Mouse (Mus musculus): ENCODE data around the gene Rgs8. TPM values are rescaled to one million over a fixed set of nuclear protein-coding genes. Genes with fewer than 3 reads are reported as not detected.
A peak's percentile ranks its signal among the peaks of the same experiment; 100 is the strongest.

Gene Rgs8
- total and polyA plus RNA-seq, 2 experiments from 2014 or later = 31.1 to 40.7 TPM

DNA sequence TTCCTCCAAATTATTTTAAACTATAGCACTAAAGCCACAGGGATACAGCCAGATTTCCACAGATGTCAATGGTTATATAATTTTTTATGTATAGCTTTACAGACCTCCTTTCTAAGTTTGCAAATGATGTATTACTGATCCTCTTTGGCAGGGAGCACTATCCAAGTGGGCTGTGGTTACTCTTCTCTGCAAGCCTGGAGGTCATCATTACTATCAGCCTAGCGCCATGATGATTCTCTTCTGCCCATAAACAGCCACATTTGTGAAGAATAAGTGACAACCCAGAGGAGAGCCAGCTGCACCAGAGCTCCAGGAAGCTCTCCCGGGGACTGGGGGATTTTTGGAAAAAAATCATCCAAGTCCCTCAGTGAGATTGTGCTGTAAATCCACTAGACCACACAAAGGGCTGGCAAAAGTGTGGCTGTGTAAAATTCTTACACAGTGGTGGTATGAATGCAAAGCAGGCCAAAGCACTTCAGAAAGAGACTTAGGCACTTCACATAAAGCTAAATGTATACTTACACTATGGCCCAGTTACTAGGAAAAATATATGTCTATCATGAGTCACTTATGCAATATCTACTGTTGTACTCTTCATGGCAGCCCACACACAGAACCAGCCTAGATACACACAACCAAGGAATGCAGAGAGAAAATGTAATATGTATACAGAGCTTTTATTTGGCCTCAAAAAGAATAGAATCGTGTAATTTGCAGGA, 58.9 kb downstream of the Rgs8 start:
- no peak overlapping the region for H3K27ac ChIP-seq (ENCODE audit: low read depth, low read length)
- no peak overlapping the region for H3K4me2 ChIP-seq (ENCODE audit: low read depth, low read length, poor library complexity, severe bottlenecking)
- DNase-seq (ENCODE audit: low spot score) = no peak
- WGBS = 81% methylated on average over 3 of the region's 3 CpGs
- no peak for TF ChIP-seq CTCF (IDR thresholded peaks at IDR 0.05)
- no peaks in the 10 kb centered on the region for H3K9me3 ChIP-seq (ENCODE audit: low read length)
- no peak overlapping the region for H3K4me3 ChIP-seq (ENCODE audit: low read depth, low read length)
- no peak overlapping the region for H3K9ac ChIP-seq (replicated peaks; ENCODE audit: low read length, poor library complexity, severe bottlenecking)
- no peak for ATAC-seq (ENCODE audit: low FRiP score)
- no peaks in the 10 kb centered on the region for H3K36me3 ChIP-seq (ENCODE audit: insufficient read depth, low read length)
- no peaks in the 10 kb centered on the region for H3K27me3 ChIP-seq (ENCODE audit: insufficient read depth, low read length)
- no peaks in the 10 kb centered on the region for H3K4me1 ChIP-seq (ENCODE audit: insufficient read depth, low read length)

DNA sequence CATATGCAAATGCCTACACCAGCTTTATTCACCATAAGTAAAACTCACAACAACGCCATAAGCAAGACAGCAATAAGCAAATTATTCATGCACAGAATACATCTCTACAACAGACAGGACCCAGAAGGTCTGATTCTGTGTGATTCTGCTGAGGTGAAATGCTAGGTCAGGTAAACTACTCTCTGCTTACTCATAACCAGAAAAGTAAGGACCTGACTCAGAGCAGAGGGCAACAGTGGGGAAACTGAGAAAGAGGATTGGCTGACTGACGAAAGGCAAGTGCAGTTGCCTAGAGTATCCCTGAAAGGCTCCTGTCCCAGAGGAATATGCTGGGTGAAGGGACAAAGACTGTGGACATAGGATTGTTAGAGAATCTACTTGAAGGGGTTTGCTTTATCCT, 59.8 kb downstream of the Rgs8 start:
- WGBS = 90% methylated on average over 2 of the region's 2 CpGs
- H3K27me3 ChIP-seq (ENCODE audit: insufficient read depth, low read length) = no peaks in the 10 kb centered on the region
- H3K4me3 ChIP-seq (ENCODE audit: low read depth, low read length) = no peak overlapping the region
- TF ChIP-seq CTCF (IDR thresholded peaks at IDR 0.05) = no peak
- H3K36me3 ChIP-seq (ENCODE audit: insufficient read depth, low read length) = no peaks in the 10 kb centered on the region
- ATAC-seq (ENCODE audit: low FRiP score) (no peak), DNase-seq (ENCODE audit: low spot score) (no peak)
- no peak overlapping the region; the same call in 1 of the 2 replicates for H3K27ac ChIP-seq (ENCODE audit: low read depth, low read length)
- no peak overlapping the region for H3K9ac ChIP-seq (replicated peaks; ENCODE audit: low read length, poor library complexity, severe bottlenecking)
- H3K4me1 ChIP-seq (ENCODE audit: insufficient read depth, low read length) = no peaks in the 10 kb centered on the region
- H3K4me2 ChIP-seq (ENCODE audit: low read depth, low read length, poor library complexity, severe bottlenecking) = no peak overlapping the region
- no peaks in the 10 kb centered on the region for H3K9me3 ChIP-seq (ENCODE audit: low read length)

DNA sequence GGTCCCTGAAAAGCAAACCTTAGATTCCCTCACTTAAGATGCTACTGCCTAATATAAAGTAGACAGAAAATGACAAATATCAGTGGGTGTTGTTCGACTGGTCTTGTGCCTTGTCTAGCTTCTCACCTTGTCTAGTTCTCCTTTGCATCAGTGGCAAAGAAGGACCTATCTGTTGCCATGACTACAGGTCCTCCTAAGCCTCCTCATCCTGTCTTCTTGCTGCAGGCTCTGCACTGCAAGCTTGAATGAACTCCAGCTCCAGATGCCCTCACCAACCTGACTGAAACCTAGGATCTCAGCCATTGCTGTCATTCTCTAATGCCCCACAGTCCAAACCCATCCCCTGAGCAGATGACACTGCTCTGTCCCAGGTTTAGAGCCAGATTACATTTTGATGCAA, 65.2 kb downstream of the Rgs8 start:
- no peaks in the 10 kb centered on the region for H3K27me3 ChIP-seq (ENCODE audit: insufficient read depth, low read length)
- no peak overlapping the region for H3K4me3 ChIP-seq (ENCODE audit: low read depth, low read length)
- no peak overlapping the region for H3K4me2 ChIP-seq (ENCODE audit: low read depth, low read length, poor library complexity, severe bottlenecking)
- H3K27ac ChIP-seq (ENCODE audit: low read depth, low read length) = 0 out of 2 replicates have a peak overlapping the region, but pooled peaks have one; percentile 13
- DNase-seq (ENCODE audit: low spot score) (no peak), ATAC-seq (ENCODE audit: low FRiP score) (no peak)
- 71% methylated on average over 1 of the region's 1 CpGs for WGBS
- no peak overlapping the region for H3K9ac ChIP-seq (replicated peaks; ENCODE audit: low read length, poor library complexity, severe bottlenecking)
- no peaks in the 10 kb centered on the region for H3K4me1 ChIP-seq (ENCODE audit: insufficient read depth, low read length)
- TF ChIP-seq CTCF (IDR thresholded peaks at IDR 0.05) = no peak
- no peaks in the 10 kb centered on the region for H3K9me3 ChIP-seq (ENCODE audit: low read length)
- H3K36me3 ChIP-seq (ENCODE audit: insufficient read depth, low read length) = no peaks in the 10 kb centered on the region

DNA sequence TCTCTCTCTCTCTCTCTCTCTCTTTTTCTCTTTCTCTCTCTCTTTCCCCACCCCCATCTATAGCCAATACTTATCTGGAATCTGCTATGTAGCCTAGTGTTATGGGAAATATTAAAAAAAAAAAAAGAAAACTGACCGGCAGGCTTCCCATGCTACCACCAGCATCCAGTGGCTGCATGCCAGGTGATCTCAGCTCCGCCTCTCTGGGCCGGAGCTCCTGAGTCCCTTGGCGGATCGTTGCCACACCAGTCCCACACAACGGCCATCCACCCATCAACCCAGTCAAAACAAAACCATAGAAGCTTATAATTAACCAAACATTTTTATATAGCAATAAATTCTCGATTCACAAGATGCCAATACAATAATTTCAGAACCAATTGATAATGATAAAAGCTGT, 68.1 kb downstream of the Rgs8 start:
- DNase-seq (ENCODE audit: low spot score) (no peak), ATAC-seq (ENCODE audit: low FRiP score) (no peak)
- Histone ChIP-seq H3K4me3 (ENCODE audit: low read depth, low read length) (no peak overlapping the region), H3K9ac (replicated peaks; ENCODE audit: low read length, poor library complexity, severe bottlenecking) (no peak overlapping the region), H3K4me2 (ENCODE audit: low read depth, low read length, poor library complexity, severe bottlenecking) (no peak overlapping the region), H3K27me3 (ENCODE audit: insufficient read depth, low read length) (no peaks in the 10 kb centered on the region), H3K9me3 (ENCODE audit: low read length) (no peaks in the 10 kb centered on the region), H3K27ac (ENCODE audit: low read depth, low read length) (no peak overlapping the region), H3K4me1 (ENCODE audit: insufficient read depth, low read length) (no peaks in the 10 kb centered on the region), H3K36me3 (ENCODE audit: insufficient read depth, low read length) (no peaks in the 10 kb centered on the region)
- no peak for TF ChIP-seq CTCF (IDR thresholded peaks at IDR 0.05)
- 82% methylated on average over 7 of the region's 7 CpGs for WGBS

DNA sequence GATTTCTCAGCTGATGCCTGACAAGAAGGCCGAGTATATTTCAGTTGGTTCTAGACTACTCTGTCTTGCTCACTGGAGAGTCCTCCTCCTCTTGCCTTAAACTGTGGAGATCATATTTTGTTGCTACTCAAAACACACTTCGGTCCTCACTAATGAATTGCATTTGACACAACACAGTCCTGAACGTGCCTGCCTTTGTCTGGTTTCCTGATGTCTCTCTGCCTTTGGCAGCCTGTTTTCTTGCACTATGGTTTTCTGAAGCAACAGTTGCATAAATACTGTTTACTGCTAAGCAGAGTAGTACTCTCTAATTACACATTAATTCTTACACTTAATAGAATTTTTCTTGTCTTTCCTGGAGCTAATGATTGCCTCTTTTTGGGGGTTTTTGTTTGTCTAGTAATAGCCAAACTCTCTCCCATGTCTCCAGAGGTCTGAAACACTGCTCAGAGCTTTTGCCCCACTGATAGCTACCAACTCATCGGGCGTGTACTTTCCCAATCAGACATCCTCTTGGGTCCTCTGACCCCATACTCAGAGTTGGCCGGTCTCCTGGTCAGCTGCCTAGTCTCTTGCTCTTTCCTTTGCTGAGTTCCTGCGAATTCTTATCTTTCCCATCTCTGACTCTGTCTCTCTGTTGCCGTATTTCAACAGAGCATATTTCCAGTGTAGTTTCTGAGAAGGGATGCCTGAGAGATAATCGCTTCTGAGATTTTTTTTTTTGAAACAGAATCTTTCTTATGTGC, 68.9 kb downstream of the Rgs8 start:
- Histone ChIP-seq H3K4me2 (ENCODE audit: low read depth, low read length, poor library complexity, severe bottlenecking) (no peak overlapping the region), H3K27ac (ENCODE audit: low read depth, low read length) (no peak overlapping the region), H3K4me3 (ENCODE audit: low read depth, low read length) (no peak overlapping the region), H3K9me3 (ENCODE audit: low read length) (no peaks in the 10 kb centered on the region), H3K36me3 (ENCODE audit: insufficient read depth, low read length) (no peaks in the 10 kb centered on the region), H3K27me3 (ENCODE audit: insufficient read depth, low read length) (no peaks in the 10 kb centered on the region), H3K4me1 (ENCODE audit: insufficient read depth, low read length) (peaks cover under 1% of the 10 kb centered on the region; the same call in 1 of the 2 replicates), H3K9ac (replicated peaks; ENCODE audit: low read length, poor library complexity, severe bottlenecking) (no peak overlapping the region)
- ATAC-seq (ENCODE audit: low FRiP score) (no peak), DNase-seq (ENCODE audit: low spot score) (no peak)
- 88% methylated on average over 9 of the region's 9 CpGs for WGBS
- TF ChIP-seq CTCF (IDR thresholded peaks at IDR 0.05) = no peak

DNA sequence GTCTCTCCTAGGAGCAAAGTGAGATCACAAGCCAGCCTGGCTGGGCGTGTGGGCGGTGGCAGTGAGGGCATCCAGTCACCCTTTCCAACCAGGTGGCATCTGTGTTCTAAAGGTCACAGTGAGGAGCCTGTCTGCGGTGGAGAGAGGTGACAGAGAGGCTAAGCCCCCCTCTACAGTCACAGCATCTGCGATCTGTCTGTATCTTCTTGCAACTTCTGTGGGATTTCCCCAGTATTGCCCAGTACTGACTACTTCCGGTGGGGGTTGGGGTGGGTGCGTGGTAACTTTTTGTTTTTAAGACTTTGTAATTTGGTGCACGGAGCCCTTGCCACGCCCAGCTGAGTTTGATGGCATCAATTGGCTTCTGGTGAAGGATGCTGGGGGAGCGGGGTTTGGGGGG, 70.6 kb downstream of the Rgs8 start:
- no peaks in the 10 kb centered on the region for H3K36me3 ChIP-seq (ENCODE audit: insufficient read depth, low read length)
- H3K27ac ChIP-seq (ENCODE audit: low read depth, low read length) = no peak overlapping the region
- WGBS = 80% methylated on average over 9 of the region's 9 CpGs

More for the DNA sequence above, 70.6 kb downstream of the Rgs8 start:
- H3K4me1 ChIP-seq (ENCODE audit: insufficient read depth, low read length) = peaks cover 2% of the 10 kb centered on the region; the same call in 1 of the 2 replicates
- no peak for DNase-seq (ENCODE audit: low spot score)
- no peak for ATAC-seq (ENCODE audit: low FRiP score)
- TF ChIP-seq CTCF (IDR thresholded peaks at IDR 0.05) = no peak
- no peak overlapping the region for H3K4me3 ChIP-seq (ENCODE audit: low read depth, low read length)
- H3K9me3 ChIP-seq (ENCODE audit: low read length) = no peaks in the 10 kb centered on the region
- no peaks in the 10 kb centered on the region for H3K27me3 ChIP-seq (ENCODE audit: insufficient read depth, low read length)
- no peak overlapping the region for H3K4me2 ChIP-seq (ENCODE audit: low read depth, low read length, poor library complexity, severe bottlenecking)
- no peak overlapping the region for H3K9ac ChIP-seq (replicated peaks; ENCODE audit: low read length, poor library complexity, severe bottlenecking)

Data from midbrain, postnatal 0 days (tissue).